Mouse (Mus musculus) cerebellum, adult 2 months (tissue): ENCODE measurements at regions not wholly inside any gene's neighbourhood (a gene's known extent, or its start where the extent isn't known, plus 50 kb on each side); places are given as distances from the start of the nearest gene placed in this dataset.
A peak's percentile ranks its signal among the peaks of the same experiment; 100 is the strongest.

Experiments
- DNase-seq, 2 experiments: peaks; one replicate each; pipeline ENCODE4 v3.0.0; 2021
- H3K27ac ChIP-seq: fragments of 200-500 bp; 2 replicates; pipeline ENCODE4 v1.5.1; 2012; ENCODE audit warnings: low read length, control low read depth, inconsistent platforms; ENCODE audit not compliant: insufficient read depth
- H3K27me3 ChIP-seq: fragments of 200-500 bp; 2 replicates; pipeline ENCODE4 v1.6.1; 2012; ENCODE audit warnings: inconsistent platforms, mild to moderate bottlenecking, low read length, moderate library complexity; ENCODE audit not compliant: control insufficient read depth, insufficient read depth
- H3K4me1 ChIP-seq: fragments of 200-500 bp; 2 replicates; pipeline ENCODE4 v1.6.1; 2011; ENCODE audit warnings: low read length; ENCODE audit not compliant: control insufficient read depth, insufficient read depth
- H3K4me3 ChIP-seq: fragments of 200-500 bp; replicated peaks from 2 replicates; pipeline ENCODE3; 2011; ENCODE audit warnings: mild to moderate bottlenecking, low read depth, low read length, control low read depth; ENCODE audit not compliant: insufficient read depth
- CTCF ChIP-seq: fragments of 200-500 bp; IDR thresholded peaks from 2 replicates; pipeline ENCODE4 v1.5.1; 2011; ENCODE audit warnings: low read depth, mild to moderate bottlenecking, control low read depth, low read length, moderate library complexity, borderline replicate concordance; ENCODE audit not compliant: insufficient read depth
- POLR2A ChIP-seq: fragments of 200-500 bp; IDR thresholded peaks from 2 replicates; pipeline ENCODE4 v1.6.1; 2011; ENCODE audit warnings: low read length, control low read depth, borderline replicate concordance; ENCODE audit not compliant: insufficient read depth
- WGBS: fragments of 180-500 bp; shearing (Covaris S2); methylation state at CpG from one replicate; pipeline ENCODE4 v1.1.7; 2018; 5-methylcytosine and 5-hydroxymethylcytosine counted together

DNA sequence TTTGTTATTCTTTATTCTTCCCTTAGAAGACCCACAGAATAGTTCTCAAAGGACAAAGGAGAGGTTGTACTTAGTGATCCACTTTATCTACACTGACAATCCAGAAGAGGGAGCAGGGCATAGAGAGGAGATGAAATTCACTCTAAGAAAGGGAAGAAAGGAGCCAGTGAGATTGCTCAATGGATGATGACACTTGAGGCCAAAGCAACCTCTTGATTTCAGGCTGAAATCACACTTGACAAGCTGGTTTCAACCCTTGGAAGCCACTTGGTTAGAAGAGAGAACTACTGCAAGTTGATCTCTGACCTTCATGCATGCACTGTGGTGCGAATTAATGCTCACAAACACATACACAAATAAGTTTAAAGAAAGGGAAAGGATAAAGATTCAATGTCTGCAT, 66.5 kb downstream of the Ccnl1 start:
- no peak for TF ChIP-seq CTCF
- Histone ChIP-seq H3K4me1 (no peaks in the 10 kb centered on the region), H3K27ac (no peak overlapping the region), H3K4me3 (no peak overlapping the region), H3K27me3 (no peaks in the 10 kb centered on the region)
- WGBS = 94% methylated on average over 1 of the region's 1 CpGs
- no peak for DNase-seq

DNA sequence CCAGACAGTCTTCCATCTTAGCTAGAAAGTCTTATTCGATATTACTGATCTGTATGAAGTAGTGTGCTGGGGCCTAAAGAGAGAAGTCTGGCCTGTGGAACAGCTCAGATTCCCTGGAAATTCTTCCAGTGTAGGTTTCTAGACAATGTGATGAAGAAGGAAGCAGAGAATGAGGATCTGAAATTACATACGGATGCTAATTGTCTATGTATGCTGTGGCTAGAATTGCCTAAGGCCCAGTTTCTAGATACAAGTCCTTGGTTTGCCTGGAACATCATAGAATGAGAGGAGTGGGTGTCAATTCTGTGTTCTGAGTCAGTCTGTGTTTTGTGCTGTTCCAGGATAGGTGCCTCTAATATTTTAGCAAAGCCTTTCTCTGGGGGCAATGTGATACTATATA, 66.9 kb downstream of the Ccnl1 start:
- Histone ChIP-seq H3K4me1 (no peaks in the 10 kb centered on the region), H3K27me3 (no peaks in the 10 kb centered on the region), H3K4me3 (no peak overlapping the region), H3K27ac (no peak overlapping the region)
- no peak for DNase-seq
- 97% methylated on average over 2 of the region's 2 CpGs for WGBS
- TF ChIP-seq POLR2A = no peak
- no peak for TF ChIP-seq CTCF

DNA sequence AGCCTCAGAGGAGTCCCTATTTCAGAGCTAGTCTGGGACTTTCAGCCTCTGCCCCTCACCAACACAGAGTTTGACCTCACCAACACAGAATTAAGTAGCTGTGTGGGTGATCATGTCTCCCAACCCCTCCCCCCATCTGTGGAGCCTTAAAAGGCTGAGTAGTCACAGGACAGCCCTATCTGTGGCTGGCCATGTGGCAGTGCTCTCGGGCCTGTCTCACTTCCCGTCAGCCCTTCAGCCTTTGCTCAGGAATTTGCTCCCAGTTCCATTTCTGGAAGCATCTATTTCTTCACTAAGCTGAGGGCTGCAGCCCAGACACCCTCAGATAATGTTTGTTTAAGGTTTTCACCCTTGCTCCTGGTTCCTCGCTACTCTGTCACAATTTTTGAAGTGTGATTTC, 69.1 kb downstream of the Ccnl1 start:
- Histone ChIP-seq H3K27me3 (no peaks in the 10 kb centered on the region), H3K27ac (no peak overlapping the region), H3K4me3 (no peak overlapping the region), H3K4me1 (peaks cover 6% of the 10 kb centered on the region; the same call in 1 of the 2 replicates)
- DNase-seq = no peak
- TF ChIP-seq CTCF = no peak
- no peak for TF ChIP-seq POLR2A
- WGBS = 88% methylated on average over 3 of the region's 3 CpGs

GRCm38 (mm10) chr3:65884571-65885011, 73.5 kb downstream of the Ccnl1 start:
- Histone ChIP-seq H3K27ac (no peak overlapping the region), H3K4me3 (no peak overlapping the region), H3K4me1 (peaks cover 6% of the 10 kb centered on the region; the same call in 1 of the 2 replicates), H3K27me3 (no peaks in the 10 kb centered on the region)
- WGBS = 20% methylated on average over 10 of the region's 10 CpGs
- peak; percentile 68 to 88 for DNase-seq
- TF ChIP-seq POLR2A = no peak
- TF ChIP-seq CTCF = no peak

GRCm38 (mm10) chr3:65882123-65882522, 75.9 kb downstream of the Ccnl1 start:
- Histone ChIP-seq H3K27ac (no peak overlapping the region), H3K4me3 (no peak overlapping the region), H3K27me3 (no peaks in the 10 kb centered on the region), H3K4me1 (peaks cover 6% of the 10 kb centered on the region; the same call in 1 of the 2 replicates)
- DNase-seq = no peak
- WGBS = 99% methylated on average over 2 of the region's 2 CpGs
- no peak for TF ChIP-seq POLR2A
- TF ChIP-seq CTCF = no peak
